Mouse (Mus musculus): ENCODE results near the gene Gm20075.
A peak's percentile ranks its signal among the peaks of the same experiment; 100 is the strongest.

- TF ChIP-seq POLR2A (IDR thresholded peaks at IDR 0.05; ENCODE audit: borderline replicate concordance, extremely low read depth, low read depth, low read length) (no peak), CTCF (IDR thresholded peaks at IDR 0.05; ENCODE audit: insufficient read depth, low read length) (peak; percentile 74)
Observed at GRCm38 (mm10) chr13:96030368-96031223, 50.6 kb downstream of the Gm20075 start.
